Mouse (Mus musculus): ENCODE data around the gene Tulp4.

DNA sequence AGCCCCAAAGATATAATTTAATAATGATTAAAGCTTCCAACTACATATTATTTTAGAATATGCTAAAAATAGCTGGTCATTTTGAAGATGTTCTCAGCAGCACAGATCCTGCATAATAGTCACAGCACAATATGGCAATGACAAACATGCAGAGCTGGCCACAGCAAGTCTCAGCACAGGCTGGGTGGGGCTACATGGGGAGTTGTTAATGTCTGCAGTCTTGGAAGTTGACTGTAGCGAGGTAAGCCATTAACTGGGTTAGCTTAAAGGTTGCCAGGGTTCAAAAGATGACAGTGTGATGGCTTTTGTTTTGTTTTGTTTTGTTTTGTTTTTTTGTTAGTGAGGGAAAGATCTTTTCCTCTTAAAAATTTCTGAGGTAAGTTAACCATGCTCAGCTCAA, 68.3 kb downstream of the Tulp4 start:
- TF ChIP-seq POLR2A (IDR thresholded peaks at IDR 0.05; ENCODE audit: extremely low read depth, insufficient read depth, low read length) (no peak), CTCF (IDR thresholded peaks at IDR 0.05; ENCODE audit: low read depth, low read length) (no peak)

Data from liver, adult 2 months (tissue).